Mouse (Mus musculus) myocyte (in vitro differentiated cells): ENCODE measurements around the gene Psmb1. TPM values are rescaled to one million over a fixed set of nuclear protein-coding genes. Genes with fewer than 3 reads are reported as not detected.
A peak's percentile ranks its signal among the peaks of the same experiment; 100 is the strongest.

Source experiments
- H3K27me3 ChIP-seq: one replicate; pipeline ENCODE4 v1.6.1; 2011; ENCODE audit not compliant: control insufficient read depth, insufficient read depth, insufficient read length
- H3K36me3 ChIP-seq: one replicate; pipeline ENCODE4 v1.6.1; 2011; ENCODE audit not compliant: control insufficient read depth, insufficient read depth
- H3K4me2 ChIP-seq: one replicate; pipeline ENCODE4 v1.6.1; 2011; ENCODE audit warnings: low read depth, control low read depth
- H3K4me3 ChIP-seq: one replicate; pipeline ENCODE4 v1.5.1; 2011; ENCODE audit warnings: mild to moderate bottlenecking, control low read depth, moderate library complexity
- H3K79me2 ChIP-seq: one replicate; pipeline ENCODE4 v1.6.1; 2011; ENCODE audit not compliant: control insufficient read depth, insufficient read depth
- H3ac ChIP-seq: one replicate; pipeline ENCODE4 v1.6.1; 2011; ENCODE audit not compliant: control insufficient read depth, insufficient read length
- CEBPB ChIP-seq: IDR thresholded peaks from 2 replicates; pipeline ENCODE4 v1.6.1; 2011; ENCODE audit warnings: mild to moderate bottlenecking, moderate library complexity; ENCODE audit not compliant: poor library complexity, insufficient read depth, severe bottlenecking
- E2F4 ChIP-seq: IDR thresholded peaks from one replicate; pipeline ENCODE4 v1.6.1; 2011; ENCODE audit warnings: mild to moderate bottlenecking, control low read depth, moderate library complexity; ENCODE audit not compliant: insufficient read depth
- MAX ChIP-seq: IDR thresholded peaks from one replicate; pipeline ENCODE4 v1.6.1; 2011; ENCODE audit warnings: low read depth, mild to moderate bottlenecking, control low read depth
- MYOD1 ChIP-seq, 3 experiments: IDR thresholded peaks; one replicate each; pipeline ENCODE4 v1.6.1; 2011; ENCODE audit warnings: control low read depth in 2 of 3, low read depth in 2 of 3, mild to moderate bottlenecking in 2 of 3, moderate library complexity in 1 of 3; ENCODE audit not compliant: insufficient read length in 2 of 3, control insufficient read depth in 1 of 3
- MYOG ChIP-seq, 3 experiments: IDR thresholded peaks; one replicate each; pipeline ENCODE4 v1.6.1; 2011; ENCODE audit warnings: control low read depth in 2 of 3, low read depth in 2 of 3, mild to moderate bottlenecking in 2 of 3; ENCODE audit not compliant: insufficient read length in 2 of 3, control insufficient read depth in 1 of 3, insufficient read depth in 1 of 3
- POLR2A ChIP-seq: IDR thresholded peaks from one replicate; pipeline ENCODE4 v1.6.1; 2011; ENCODE audit warnings: low read depth, mild to moderate bottlenecking, control low read depth, moderate library complexity; ENCODE audit not compliant: insufficient read length
- POLR2AphosphoS2 ChIP-seq: IDR thresholded peaks from one replicate; pipeline ENCODE4 v1.6.1; 2011; ENCODE audit warnings: low read depth, control low read depth; ENCODE audit not compliant: insufficient read length
- REST ChIP-seq: IDR thresholded peaks from one replicate; pipeline ENCODE4 v1.6.1; 2011; ENCODE audit warnings: mild to moderate bottlenecking, control low read depth, moderate library complexity; ENCODE audit not compliant: insufficient read depth, insufficient read length
- SRF ChIP-seq: IDR thresholded peaks from one replicate; pipeline ENCODE4 v1.6.1; 2011; ENCODE audit warnings: low read depth; ENCODE audit not compliant: control insufficient read depth, insufficient read length
- TCF12 ChIP-seq: IDR thresholded peaks from one replicate; pipeline ENCODE4 v1.6.1; 2011; ENCODE audit warnings: mild to moderate bottlenecking, control low read depth; ENCODE audit not compliant: poor library complexity, insufficient read depth, severe bottlenecking
- TCF3 ChIP-seq: IDR thresholded peaks from one replicate; pipeline ENCODE4 v1.6.1; 2011; ENCODE audit warnings: low read depth, control low read depth; ENCODE audit not compliant: insufficient read length
- USF1 ChIP-seq: IDR thresholded peaks from one replicate; pipeline ENCODE4 v1.6.1; 2011; ENCODE audit warnings: low read depth, mild to moderate bottlenecking, control low read depth, moderate library complexity
- polyA plus RNA-seq: library from polyadenylated mRNA; unstranded; fragments of >200 nt; fragmentation: generic; extraction: Trizol; gene quantifications from one replicate; pipeline ENCODE4 v1.2.1, GENCODE M21; 2012; ENCODE audit warnings: missing spikeins

Psmb1 gene
- polyA plus RNA-seq, 1 experiment, result 220 TPM

DNA sequence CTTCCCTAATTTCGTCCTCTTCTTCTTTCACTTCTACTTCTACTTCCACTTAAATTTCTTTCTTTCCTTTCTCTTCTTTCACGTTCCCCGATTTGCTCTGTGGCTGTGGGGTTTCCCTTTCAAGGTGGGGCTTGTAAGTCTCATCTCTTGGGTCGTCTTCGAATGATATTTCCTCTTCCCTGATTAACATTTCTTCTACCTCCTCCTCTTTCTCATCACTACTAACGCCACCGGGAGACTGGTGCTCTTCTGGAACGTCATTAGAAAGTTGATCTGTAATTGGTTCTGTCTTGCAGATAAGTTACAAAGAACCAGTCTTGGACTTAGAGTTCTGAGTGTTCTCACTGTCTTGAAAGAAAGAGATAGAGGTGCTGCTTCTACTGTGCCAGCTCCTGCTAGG, 36.4 kb upstream of the Psmb1 start:
- no peak overlapping the region for H3K4me3 ChIP-seq
- H3K79me2 ChIP-seq, result no peaks in the 10 kb centered on the region
- H3ac ChIP-seq, result no peak overlapping the region
- H3K36me3 ChIP-seq, result no peaks in the 10 kb centered on the region
- no peaks in the 10 kb centered on the region for H3K27me3 ChIP-seq
- no peak overlapping the region for H3K4me2 ChIP-seq
- TF ChIP-seq TCF3 (no peak), MYOG (IDR thresholded peaks at IDR 0.05; ENCODE audit: control insufficient read depth in 1 of 3, insufficient read depth in 1 of 3, insufficient read length in 2 of 3, low read depth in 2 of 3) (no peak), REST (no peak), MYOD1 (IDR thresholded peaks at IDR 0.05; ENCODE audit: control insufficient read depth in 1 of 3, insufficient read length in 2 of 3, low read depth in 2 of 3) (no peak), TCF12 (no peak)

DNA sequence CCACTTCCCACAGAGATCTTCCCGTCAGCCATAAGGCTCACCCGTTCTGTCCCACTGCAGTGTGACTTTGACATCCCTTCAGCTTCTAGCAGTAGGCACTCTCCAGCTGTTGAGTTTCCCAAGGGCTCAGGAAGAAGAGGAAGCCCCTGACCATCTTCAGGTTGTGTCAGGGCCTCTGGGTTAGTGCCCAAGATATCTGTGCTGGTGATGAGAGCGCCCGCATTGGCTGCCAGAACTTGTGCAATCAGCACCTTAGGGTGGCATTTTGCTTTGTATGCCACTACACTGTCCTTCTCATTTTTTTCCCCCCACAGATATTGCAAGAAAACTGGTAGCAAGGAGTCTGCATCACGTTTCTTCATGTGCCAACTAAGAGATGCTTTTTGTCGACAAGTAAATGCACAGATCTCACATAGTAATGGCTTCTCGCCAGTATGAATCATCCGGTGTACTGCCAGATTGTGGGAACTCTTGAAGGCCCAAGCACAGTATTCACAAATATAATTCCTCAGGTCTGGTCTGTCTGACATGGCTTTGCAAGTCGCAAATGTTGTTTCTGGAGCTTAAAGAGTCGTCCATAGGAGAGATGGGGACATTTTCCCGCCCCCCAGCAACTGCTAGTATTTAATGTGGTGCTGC, 35.7 kb upstream of the Psmb1 start:
- H3K4me2 ChIP-seq, result no peak overlapping the region
- H3K79me2 ChIP-seq, result no peaks in the 10 kb centered on the region
- no peaks in the 10 kb centered on the region for H3K36me3 ChIP-seq
- H3ac ChIP-seq, result no peak overlapping the region
- no peak for TF ChIP-seq REST
- TF ChIP-seq POLR2AphosphoS2, result no peak
- TF ChIP-seq MAX, result no peak
- TF ChIP-seq TCF3, result no peak
- no peak for TF ChIP-seq MYOD1 (IDR thresholded peaks at IDR 0.05; ENCODE audit: control insufficient read depth in 1 of 3, insufficient read length in 2 of 3, low read depth in 2 of 3)
- no peak for TF ChIP-seq MYOG (IDR thresholded peaks at IDR 0.05; ENCODE audit: control insufficient read depth in 1 of 3, insufficient read depth in 1 of 3, insufficient read length in 2 of 3, low read depth in 2 of 3)
- TF ChIP-seq CEBPB, result no peak
- no peak for TF ChIP-seq SRF
- TF ChIP-seq POLR2A, result no peak
- no peak for TF ChIP-seq TCF12
- TF ChIP-seq USF1, result no peak
- TF ChIP-seq E2F4, result no peak
- H3K4me3 ChIP-seq, result no peak overlapping the region
- no peaks in the 10 kb centered on the region for H3K27me3 ChIP-seq

DNA sequence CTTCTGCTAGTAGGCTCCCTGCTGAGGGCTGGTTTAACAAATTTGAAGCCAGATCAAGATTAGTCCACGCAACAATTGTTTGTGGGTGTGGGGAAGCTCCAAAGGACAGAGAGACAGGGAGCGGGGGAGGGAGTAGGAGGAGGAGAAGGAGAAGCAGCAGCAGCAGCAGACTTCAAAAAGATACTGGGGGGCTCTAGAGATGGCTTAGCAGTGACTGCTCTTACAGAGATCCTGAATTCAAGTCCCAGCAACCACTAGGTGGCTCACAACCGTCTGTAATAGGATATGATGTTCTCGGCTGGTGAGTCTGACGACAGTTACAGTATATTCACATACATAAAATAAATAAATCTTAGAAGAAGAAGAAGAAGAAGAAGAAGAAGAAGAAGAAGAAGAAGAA, 30.6 kb upstream of the Psmb1 start:
- H3ac ChIP-seq, result no peak overlapping the region
- H3K36me3 ChIP-seq, result peaks cover 2% of the 10 kb centered on the region
- no peak overlapping the region for H3K4me2 ChIP-seq
- no peaks in the 10 kb centered on the region for H3K27me3 ChIP-seq
- H3K79me2 ChIP-seq, result peaks cover 5% of the 10 kb centered on the region
- no peak for TF ChIP-seq POLR2A
- no peak for TF ChIP-seq MAX
- TF ChIP-seq E2F4, result no peak
- no peak for TF ChIP-seq SRF
- no peak for TF ChIP-seq TCF12
- no peak for TF ChIP-seq CEBPB
- TF ChIP-seq TCF3, result no peak
- no peak for TF ChIP-seq MYOD1 (IDR thresholded peaks at IDR 0.05; ENCODE audit: control insufficient read depth in 1 of 3, insufficient read length in 2 of 3, low read depth in 2 of 3)
- no peak for TF ChIP-seq USF1
- TF ChIP-seq MYOG (IDR thresholded peaks at IDR 0.05; ENCODE audit: control insufficient read depth in 1 of 3, insufficient read depth in 1 of 3, insufficient read length in 2 of 3, low read depth in 2 of 3), result no peak
- TF ChIP-seq REST, result no peak
- TF ChIP-seq POLR2AphosphoS2, result no peak
- H3K4me3 ChIP-seq, result no peak overlapping the region

DNA sequence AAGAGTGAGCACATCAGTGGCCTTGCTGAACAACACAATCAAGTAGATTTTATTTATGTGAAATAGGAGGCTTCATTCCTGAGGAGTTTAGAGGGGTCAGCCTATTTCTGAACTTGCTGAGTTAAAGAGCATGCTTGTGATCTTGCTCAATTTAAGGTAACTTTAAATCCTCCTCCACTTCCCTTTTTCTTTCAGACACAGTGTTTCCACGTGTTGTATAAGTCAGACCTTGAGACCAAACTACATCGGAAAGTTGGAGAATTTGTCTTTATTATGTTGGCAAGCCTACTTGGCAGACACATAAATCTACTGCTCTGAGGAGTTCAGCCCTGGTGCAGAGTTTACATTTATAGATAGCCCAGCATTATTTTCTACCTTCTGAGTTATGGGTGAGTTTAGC, 29.3 kb upstream of the Psmb1 start:
- no peaks in the 10 kb centered on the region for H3K27me3 ChIP-seq
- H3ac ChIP-seq, result no peak overlapping the region
- H3K79me2 ChIP-seq, result peaks cover 5% of the 10 kb centered on the region
- H3K36me3 ChIP-seq, result peaks cover 12% of the 10 kb centered on the region
- H3K4me2 ChIP-seq, result no peak overlapping the region
- TF ChIP-seq POLR2AphosphoS2 (no peak), REST (no peak), USF1 (no peak), POLR2A (no peak), CEBPB (no peak), MAX (no peak), MYOG (IDR thresholded peaks at IDR 0.05; ENCODE audit: control insufficient read depth in 1 of 3, insufficient read depth in 1 of 3, insufficient read length in 2 of 3, low read depth in 2 of 3) (no peak), TCF12 (no peak), E2F4 (no peak), SRF (no peak)
- H3K4me3 ChIP-seq, result no peak overlapping the region

DNA sequence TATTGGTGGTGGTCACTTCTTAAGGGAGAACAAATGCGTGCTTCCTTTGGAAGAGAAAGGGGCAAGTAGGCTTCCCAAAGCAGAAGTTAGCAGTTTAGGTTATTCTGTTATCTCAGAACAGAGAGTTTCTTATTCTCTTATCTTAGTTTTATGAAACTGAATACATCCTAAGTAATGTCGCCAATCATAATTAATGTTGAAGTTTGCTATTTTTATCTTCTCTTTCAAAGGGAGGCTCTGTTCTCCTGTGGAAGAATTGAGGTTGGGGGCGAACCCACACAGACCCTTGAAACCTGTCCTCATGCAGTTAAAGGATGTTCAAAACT, 28.2 kb upstream of the Psmb1 start:
- TF ChIP-seq POLR2A, result no peak
- no peak for TF ChIP-seq MYOD1 (IDR thresholded peaks at IDR 0.05; ENCODE audit: control insufficient read depth in 1 of 3, insufficient read length in 2 of 3, low read depth in 2 of 3)
- TF ChIP-seq TCF12, result no peak
- TF ChIP-seq CEBPB, result no peak
- TF ChIP-seq SRF, result no peak
- no peak for TF ChIP-seq USF1
- no peak for TF ChIP-seq POLR2AphosphoS2
- no peak for TF ChIP-seq REST
- no peak for TF ChIP-seq E2F4
- TF ChIP-seq MYOG (IDR thresholded peaks at IDR 0.05; ENCODE audit: control insufficient read depth in 1 of 3, insufficient read depth in 1 of 3, insufficient read length in 2 of 3, low read depth in 2 of 3), result no peak
- no peak for TF ChIP-seq TCF3
- TF ChIP-seq MAX, result no peak
- Histone ChIP-seq H3K36me3 (peaks cover 23% of the 10 kb centered on the region), H3K27me3 (no peaks in the 10 kb centered on the region), H3K79me2 (peaks cover 5% of the 10 kb centered on the region), H3ac (no peak overlapping the region), H3K4me3 (peak overlapping the region; percentile 48), H3K4me2 (peak overlapping the region; percentile 88)
